Mouse (Mus musculus): ENCODE results near the gene Med23. TPM values are rescaled to one million over a fixed set of nuclear protein-coding genes. Genes with fewer than 3 reads are reported as not detected.

Gene Med23
- polyA plus RNA-seq, 1 experiment from 2014 or later = 11.7 TPM

DNA sequence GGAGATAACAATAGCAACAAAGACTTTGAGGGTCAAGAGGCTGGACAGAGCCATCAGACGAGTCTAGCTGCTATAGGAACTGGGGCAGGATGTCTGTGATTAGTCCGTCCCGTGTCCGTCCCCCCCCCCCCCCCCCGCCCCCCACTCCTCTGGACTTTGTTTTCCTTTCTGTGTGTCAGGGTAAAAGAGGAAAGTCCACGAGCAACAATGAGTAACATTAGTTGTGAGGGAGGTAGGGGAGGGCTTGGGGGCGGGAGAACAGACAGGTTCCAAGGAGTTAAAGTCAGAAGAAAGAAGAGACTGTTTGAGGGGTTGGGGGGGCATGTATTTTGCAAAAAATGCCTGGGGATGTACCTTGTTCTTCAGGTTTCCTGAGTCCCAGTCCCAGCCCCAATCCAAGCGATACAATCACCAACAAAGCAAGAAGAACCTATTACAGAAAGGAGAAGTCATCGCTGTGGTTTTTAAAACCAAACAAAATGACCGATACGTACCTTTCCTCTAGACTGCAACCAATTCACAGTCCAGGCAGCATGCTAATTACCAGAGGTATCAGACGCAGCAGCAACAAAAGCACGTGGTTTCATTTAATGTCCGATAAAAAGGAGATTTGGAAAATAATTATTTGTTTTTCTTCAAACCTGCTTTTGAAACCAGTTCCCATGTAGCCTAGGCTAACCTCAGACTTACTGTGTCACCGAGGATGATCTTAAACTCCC is 38.2 kb upstream of the Med23 start:
- Histone ChIP-seq H3K4me1 (peaks cover 20% of the 10 kb centered on the region), H3K36me3 (no peaks in the 10 kb centered on the region), H3K4me3 (no peak overlapping the region), H3K27ac (replicated peaks) (no peak overlapping the region), H3K9ac (no peak overlapping the region), H3K9me3 (no peaks in the 10 kb centered on the region), H3K27me3 (replicated peaks) (no peaks in the 10 kb centered on the region), H3K4me2 (no peak overlapping the region)
- ATAC-seq (ENCODE audit: extremely low read depth, insufficient number of reproducible peaks, low FRiP score, low TSS enrichment) = no peak
- WGBS = 59% methylated on average over 15 of the region's 15 CpGs

DNA sequence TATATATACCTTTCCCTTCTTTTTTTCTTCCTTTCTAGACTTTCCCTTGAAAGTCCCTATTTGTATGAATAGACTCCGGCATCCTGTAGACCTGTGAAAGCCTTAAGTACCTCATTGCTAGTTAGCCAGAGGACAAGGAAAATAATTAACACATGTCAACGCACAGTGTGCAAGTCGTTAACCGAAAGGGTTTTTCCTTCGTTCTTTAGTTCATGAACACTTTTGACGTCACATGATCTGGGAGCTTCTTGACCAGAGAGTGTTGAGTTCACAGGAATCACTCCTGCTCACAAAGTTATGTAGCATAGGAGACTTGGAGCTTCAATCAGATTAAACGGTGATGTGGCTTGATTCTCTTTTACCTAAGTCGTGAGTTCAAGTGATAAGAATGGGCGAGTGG is 37.5 kb upstream of the Med23 start:
- no peak overlapping the region for H3K4me3 ChIP-seq
- WGBS = 86% methylated on average over 9 of the region's 9 CpGs
- H3K9ac ChIP-seq = no peak overlapping the region
- H3K4me1 ChIP-seq = peaks cover 22% of the 10 kb centered on the region
- H3K9me3 ChIP-seq = no peaks in the 10 kb centered on the region
- no peak overlapping the region for H3K4me2 ChIP-seq
- H3K36me3 ChIP-seq = no peaks in the 10 kb centered on the region
- H3K27ac ChIP-seq (replicated peaks) = no peak overlapping the region
- no peaks in the 10 kb centered on the region for H3K27me3 ChIP-seq (replicated peaks)
- ATAC-seq (ENCODE audit: extremely low read depth, insufficient number of reproducible peaks, low FRiP score, low TSS enrichment) = no peak

DNA sequence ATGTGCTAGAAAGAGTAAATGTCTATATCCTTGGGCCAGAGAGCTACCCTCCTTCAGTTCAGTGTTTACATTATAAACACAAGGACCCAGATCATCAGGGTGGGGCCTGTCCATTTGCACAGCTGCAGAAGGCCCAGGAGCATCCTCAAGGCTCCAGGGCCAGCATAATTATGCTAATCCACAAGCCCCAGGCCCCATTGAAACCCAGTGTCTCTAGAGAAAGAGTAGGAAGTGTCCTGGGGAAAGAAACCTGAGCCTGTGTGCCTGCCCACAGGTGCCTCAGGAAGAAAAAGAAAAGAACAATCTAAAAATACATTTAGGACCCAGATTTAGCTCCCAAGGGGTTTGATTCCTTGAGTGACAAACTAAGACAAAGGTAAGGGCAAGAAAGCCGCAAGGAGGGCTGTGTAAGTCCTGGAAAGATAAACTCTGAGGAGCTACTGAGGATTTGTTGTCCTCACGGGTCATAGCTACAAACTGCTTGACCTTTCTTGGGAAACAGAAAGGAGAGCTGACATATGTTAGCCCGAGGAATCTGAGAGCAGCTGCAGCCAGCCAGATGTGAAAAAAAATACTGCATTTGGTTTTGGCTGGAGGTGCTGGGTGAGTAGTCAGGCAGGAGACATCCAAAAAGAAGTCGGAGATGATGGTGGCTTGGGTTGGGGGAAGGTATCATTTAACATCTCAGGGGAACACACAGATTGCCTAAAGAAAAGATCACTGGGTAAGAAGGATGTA is 35.0 kb upstream of the Med23 start:
- H3K9ac ChIP-seq = no peak overlapping the region
- WGBS = 15% methylated on average over 4 of the region's 4 CpGs
- no peak overlapping the region for H3K27ac ChIP-seq (replicated peaks)
- H3K4me2 ChIP-seq = peak overlapping the region; percentile 61
- H3K36me3 ChIP-seq = no peaks in the 10 kb centered on the region
- peak overlapping the region; percentile 33 for H3K4me3 ChIP-seq
- ATAC-seq (ENCODE audit: extremely low read depth, insufficient number of reproducible peaks, low FRiP score, low TSS enrichment) = no peak
- H3K9me3 ChIP-seq = no peaks in the 10 kb centered on the region
- H3K27me3 ChIP-seq (replicated peaks) = no peaks in the 10 kb centered on the region
- peaks cover 22% of the 10 kb centered on the region for H3K4me1 ChIP-seq

DNA sequence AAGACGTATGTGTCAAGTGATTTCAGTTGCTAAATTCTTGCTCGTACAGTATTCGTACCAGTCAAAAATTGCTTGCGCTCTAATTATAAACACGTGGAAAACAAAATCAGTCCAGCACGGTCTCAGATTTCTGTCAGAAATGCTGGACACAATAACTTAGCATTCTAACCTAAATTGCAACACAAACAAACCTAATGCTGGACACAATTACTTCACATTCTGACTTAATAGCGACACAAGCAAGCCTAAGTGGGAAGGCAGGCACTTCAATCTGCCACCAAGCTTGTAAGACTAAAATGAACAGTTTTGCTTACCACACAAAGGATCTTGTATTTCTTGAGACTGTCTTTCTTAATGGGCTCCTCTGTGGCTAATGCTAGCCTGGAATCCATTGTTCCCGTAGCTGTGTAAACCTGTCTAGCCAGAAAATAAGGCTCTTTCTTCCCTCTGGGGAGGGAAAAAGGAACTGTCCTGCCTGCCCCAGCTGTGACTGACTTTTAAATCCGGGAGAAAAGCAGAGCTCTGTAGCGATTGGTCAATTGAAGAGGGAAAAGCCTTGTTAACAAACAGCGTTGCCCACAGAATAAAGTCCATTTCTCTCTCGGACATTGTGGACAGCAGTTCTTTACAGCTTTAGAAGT is 34.0 kb upstream of the Med23 start:
- H3K4me3 ChIP-seq = peak overlapping the region; percentile 33
- peak overlapping the region; percentile 4 for H3K27ac ChIP-seq (replicated peaks)
- H3K9ac ChIP-seq = no peak overlapping the region
- no peaks in the 10 kb centered on the region for H3K9me3 ChIP-seq
- no peaks in the 10 kb centered on the region for H3K27me3 ChIP-seq (replicated peaks)
- ATAC-seq (ENCODE audit: extremely low read depth, insufficient number of reproducible peaks, low FRiP score, low TSS enrichment) = no peak
- no peaks in the 10 kb centered on the region for H3K36me3 ChIP-seq
- H3K4me2 ChIP-seq = peak overlapping the region; percentile 61
- H3K4me1 ChIP-seq = peaks cover 22% of the 10 kb centered on the region
- WGBS = 28% methylated on average over 12 of the region's 12 CpGs

DNA sequence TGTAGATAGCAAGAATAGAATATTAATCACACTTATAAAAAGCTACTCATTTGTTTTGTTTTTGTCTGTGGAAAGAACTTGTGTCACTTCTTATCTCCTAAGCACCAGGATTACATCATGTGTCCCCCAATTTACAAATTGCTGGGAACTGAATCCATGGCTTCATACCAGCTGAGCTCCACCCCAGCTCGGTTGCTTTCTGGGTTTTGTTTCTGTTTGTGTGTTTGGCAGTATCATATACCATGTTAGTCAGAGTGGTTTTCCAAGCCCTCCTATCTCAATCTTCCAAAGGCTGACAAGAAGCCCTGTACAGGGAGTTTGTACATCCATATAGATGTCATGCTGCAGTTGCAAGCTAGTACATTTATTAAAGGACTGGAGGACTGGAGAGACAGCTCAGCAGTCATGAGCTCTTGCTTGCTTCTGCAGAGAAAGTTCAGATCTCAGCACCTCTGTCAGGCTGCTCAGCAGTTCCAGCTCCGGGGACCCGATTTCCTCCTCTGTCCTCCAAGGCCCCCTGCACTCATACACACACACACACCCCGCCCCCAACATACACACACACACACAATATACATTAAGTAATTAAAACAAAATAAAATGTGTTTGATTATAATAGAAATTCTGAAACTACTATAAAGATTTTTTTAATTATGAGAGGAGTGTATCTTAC is 33.3 kb upstream of the Med23 start:
- H3K4me1 ChIP-seq = peaks cover 22% of the 10 kb centered on the region
- no peak for ATAC-seq (ENCODE audit: extremely low read depth, insufficient number of reproducible peaks, low FRiP score, low TSS enrichment)
- WGBS = 53% methylated on average over 4 of the region's 4 CpGs
- H3K27ac ChIP-seq (replicated peaks) = no peak overlapping the region
- H3K4me3 ChIP-seq = peak overlapping the region; percentile 33
- no peaks in the 10 kb centered on the region for H3K27me3 ChIP-seq (replicated peaks)
- H3K36me3 ChIP-seq = no peaks in the 10 kb centered on the region
- H3K9ac ChIP-seq = no peak overlapping the region
- H3K9me3 ChIP-seq = no peaks in the 10 kb centered on the region
- H3K4me2 ChIP-seq = peak overlapping the region; percentile 61

DNA sequence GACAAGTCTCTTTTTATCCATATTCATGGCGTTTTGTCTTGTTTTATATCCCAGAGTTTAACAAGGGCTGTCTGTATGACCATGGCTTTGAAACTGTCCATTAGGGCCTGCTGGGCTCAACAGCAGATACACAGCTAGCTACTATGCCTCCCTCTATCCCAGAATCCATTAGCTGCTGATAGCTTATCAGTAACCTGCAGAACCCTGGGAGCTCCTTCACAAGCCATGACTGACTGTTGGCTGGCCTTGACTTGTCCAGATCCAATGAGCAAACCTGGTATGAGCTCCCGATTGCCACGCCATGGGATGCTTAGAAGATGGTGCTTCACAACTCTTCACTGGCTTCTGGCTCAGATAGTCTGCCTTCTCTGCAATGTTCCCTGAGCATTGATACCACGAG is 29.0 kb upstream of the Med23 start:
- Histone ChIP-seq H3K9me3 (peaks cover 5% of the 10 kb centered on the region), H3K4me3 (no peak overlapping the region), H3K4me2 (no peak overlapping the region), H3K36me3 (no peaks in the 10 kb centered on the region), H3K4me1 (peaks cover 7% of the 10 kb centered on the region), H3K27me3 (replicated peaks) (no peaks in the 10 kb centered on the region), H3K27ac (replicated peaks) (no peak overlapping the region), H3K9ac (no peak overlapping the region)
- 79% methylated on average over 4 of the region's 4 CpGs for WGBS
- ATAC-seq (ENCODE audit: extremely low read depth, insufficient number of reproducible peaks, low FRiP score, low TSS enrichment) = no peak

DNA sequence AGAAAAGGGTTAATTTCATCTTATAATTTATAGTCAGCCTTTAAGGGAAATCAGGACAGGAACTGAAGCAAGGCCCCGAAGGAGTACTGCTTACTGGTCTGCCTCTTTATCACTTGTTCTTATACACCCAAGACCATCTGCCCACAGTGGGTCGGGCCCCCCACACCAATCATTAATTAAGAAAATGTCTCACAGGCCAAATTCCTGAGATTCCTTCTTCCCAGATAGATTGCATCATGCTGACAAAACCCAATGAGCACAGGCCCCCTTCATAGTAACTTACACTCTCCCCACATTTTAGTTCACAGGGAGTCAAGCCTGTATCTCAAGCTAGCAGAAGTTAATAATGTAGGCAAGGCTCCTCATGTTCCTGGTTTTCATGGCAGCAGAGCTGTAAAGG is 27.8 kb upstream of the Med23 start:
- H3K9me3 ChIP-seq = peaks cover 5% of the 10 kb centered on the region
- WGBS = 40% methylated on average over 2 of the region's 2 CpGs
- no peaks in the 10 kb centered on the region for H3K36me3 ChIP-seq
- H3K27ac ChIP-seq (replicated peaks) = no peak overlapping the region
- H3K4me3 ChIP-seq = no peak overlapping the region
- ATAC-seq (ENCODE audit: extremely low read depth, insufficient number of reproducible peaks, low FRiP score, low TSS enrichment) = no peak
- no peak overlapping the region for H3K4me2 ChIP-seq
- H3K4me1 ChIP-seq = no peaks in the 10 kb centered on the region
- H3K9ac ChIP-seq = no peak overlapping the region
- H3K27me3 ChIP-seq (replicated peaks) = no peaks in the 10 kb centered on the region

DNA sequence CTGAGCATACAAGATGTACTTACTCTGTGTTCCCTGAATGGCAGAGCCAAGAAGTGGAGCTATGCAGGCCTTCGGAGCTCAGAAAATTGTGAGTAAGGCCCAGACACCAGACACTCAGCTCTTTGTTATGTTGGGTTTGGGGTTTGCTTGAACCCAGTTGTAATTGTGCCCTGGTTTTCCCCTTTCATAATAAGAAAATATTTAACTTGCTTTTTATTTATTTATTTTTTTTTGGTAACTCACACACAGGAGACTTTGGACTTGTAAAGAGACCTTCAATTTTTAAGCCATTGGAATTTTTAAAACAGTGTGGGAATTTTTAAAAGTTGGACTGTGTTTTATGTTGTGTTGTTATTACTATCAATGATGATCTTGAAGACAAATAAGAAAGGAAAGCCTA is 27.1 kb upstream of the Med23 start, which contains the start of gene Enpp3:
Enpp3 (minus strand) TSS at position 148 of the 400 bp plus-strand sequence.
- no peaks in the 10 kb centered on the region for H3K4me1 ChIP-seq
- H3K4me3 ChIP-seq = no peak within 1 kb of the TSS
- WGBS = 83% methylated on average over 1 of the region's 1 CpGs

DNA sequence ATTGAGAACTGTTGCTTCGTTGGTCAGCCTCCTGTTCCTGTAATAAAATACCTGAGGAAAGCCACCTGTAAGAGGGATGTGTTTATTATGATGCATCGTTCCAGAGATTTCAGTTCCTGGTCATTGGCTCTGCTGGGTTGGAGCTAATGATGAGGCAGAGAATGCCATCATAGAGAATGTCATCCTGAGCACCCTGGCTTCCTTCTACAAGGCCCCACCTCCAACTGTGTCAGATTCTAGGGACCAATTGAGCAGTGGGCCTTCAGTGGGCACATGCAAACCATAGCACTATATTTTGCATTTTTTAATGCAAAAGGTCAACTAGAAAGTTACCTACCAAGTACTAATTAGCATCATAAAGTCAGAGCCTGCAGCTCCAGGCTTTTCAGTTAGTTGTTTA is 6.6 kb upstream of the Med23 start:
- no peak overlapping the region for H3K4me2 ChIP-seq
- WGBS = 70% methylated on average over 2 of the region's 2 CpGs
- no peak for ATAC-seq (ENCODE audit: extremely low read depth, insufficient number of reproducible peaks, low FRiP score, low TSS enrichment)

More for the DNA sequence above, 27.1 kb upstream of the Med23 start, which contains the start of gene Enpp3:
- no peak within 1 kb of the TSS for H3K27ac ChIP-seq (replicated peaks)
- no peak for ATAC-seq (ENCODE audit: extremely low read depth, insufficient number of reproducible peaks, low FRiP score, low TSS enrichment)
- H3K36me3 ChIP-seq = no peaks in the 10 kb centered on the region
- H3K9me3 ChIP-seq = peaks cover 5% of the 10 kb centered on the region
- H3K27me3 ChIP-seq (replicated peaks) = no peaks in the 10 kb centered on the region
- H3K9ac ChIP-seq = no peak within 1 kb of the TSS
- H3K4me2 ChIP-seq = no peak within 1 kb of the TSS

DNA sequence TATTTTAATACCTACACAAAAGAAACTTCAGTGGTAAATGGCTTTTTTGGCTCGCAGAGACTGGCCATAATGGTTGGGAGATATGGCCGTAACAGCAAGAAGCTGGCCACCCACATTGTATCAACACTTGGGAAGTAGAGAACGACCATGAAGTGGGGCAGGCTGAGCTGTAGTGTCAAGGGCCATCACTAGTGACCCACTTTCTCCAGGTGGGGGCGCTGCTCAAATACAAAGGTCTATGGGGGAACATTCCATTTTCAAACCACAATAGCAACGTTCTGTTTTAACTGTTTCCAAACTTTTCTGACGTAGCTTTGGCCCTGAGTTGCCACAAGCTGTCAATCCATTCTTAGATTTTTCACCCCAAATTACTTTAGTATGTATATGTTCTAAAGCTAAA is 5.4 kb upstream of the Med23 start:
- 60% methylated on average over 6 of the region's 6 CpGs for WGBS
- H3K36me3 ChIP-seq = no peaks in the 10 kb centered on the region
- ATAC-seq (ENCODE audit: extremely low read depth, insufficient number of reproducible peaks, low FRiP score, low TSS enrichment) = no peak

More for the DNA sequence above, 6.6 kb upstream of the Med23 start:
- no peaks in the 10 kb centered on the region for H3K9me3 ChIP-seq
- H3K4me3 ChIP-seq = no peak overlapping the region
- H3K27ac ChIP-seq (replicated peaks) = no peak overlapping the region
- H3K4me1 ChIP-seq = no peaks in the 10 kb centered on the region
- no peaks in the 10 kb centered on the region for H3K27me3 ChIP-seq (replicated peaks)
- H3K36me3 ChIP-seq = no peaks in the 10 kb centered on the region
- no peak overlapping the region for H3K9ac ChIP-seq

DNA sequence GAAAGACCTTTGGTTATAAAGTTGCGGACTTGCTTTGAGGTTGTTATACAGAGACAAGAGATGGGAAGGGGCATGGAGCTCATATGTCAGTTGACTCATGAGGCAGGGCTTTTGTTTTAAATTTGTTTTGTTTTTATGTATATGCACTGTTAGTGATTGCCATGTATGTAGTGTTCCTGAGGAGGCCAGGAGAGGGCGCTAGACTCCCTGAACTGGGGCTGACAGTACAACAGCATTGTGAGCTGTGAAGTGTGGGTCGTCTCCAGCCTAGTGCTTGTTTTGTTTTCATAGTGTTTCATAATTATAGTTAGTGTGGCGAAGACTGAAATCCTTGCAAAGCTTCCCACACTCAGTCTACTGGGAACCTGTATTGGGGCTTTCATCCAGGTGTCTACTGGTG is 3.8 kb downstream of the Med23 start:
- Histone ChIP-seq H3K4me2 (no peak overlapping the region), H3K9me3 (no peaks in the 10 kb centered on the region), H3K36me3 (peaks cover 71% of the 10 kb centered on the region), H3K9ac (no peak overlapping the region), H3K4me1 (peaks cover 3% of the 10 kb centered on the region; the same call in 1 of the 2 replicates), H3K27me3 (replicated peaks) (no peaks in the 10 kb centered on the region), H3K27ac (replicated peaks) (no peak overlapping the region), H3K4me3 (no peak overlapping the region)
- 79% methylated on average over 4 of the region's 4 CpGs for WGBS
- no peak for ATAC-seq (ENCODE audit: extremely low read depth, insufficient number of reproducible peaks, low FRiP score, low TSS enrichment)

More for the DNA sequence above, 5.4 kb upstream of the Med23 start:
- Histone ChIP-seq H3K27me3 (replicated peaks) (no peaks in the 10 kb centered on the region), H3K9ac (no peak overlapping the region), H3K27ac (replicated peaks) (no peak overlapping the region), H3K4me1 (no peaks in the 10 kb centered on the region), H3K4me3 (no peak overlapping the region), H3K9me3 (no peaks in the 10 kb centered on the region), H3K4me2 (no peak overlapping the region)

All from heart, embryonic 13.5 days (tissue).